Mouse (Mus musculus) lung, adult 2 months (tissue): Measurements from ENCODE around the gene Arhgef28.

Source experiments
- CTCF ChIP-seq: fragments of 200-500 bp; IDR thresholded peaks from 2 replicates; pipeline ENCODE4 v1.5.1; 2011; ENCODE audit warnings: mild to moderate bottlenecking, low read length, control low read depth; ENCODE audit not compliant: insufficient read depth
- POLR2A ChIP-seq: fragments of 200-500 bp; IDR thresholded peaks from 2 replicates; pipeline ENCODE4 v1.6.1; 2011; ENCODE audit warnings: low read depth, mild to moderate bottlenecking, control low read depth, low read length, borderline replicate concordance; ENCODE audit errors: extremely low read depth

DNA sequence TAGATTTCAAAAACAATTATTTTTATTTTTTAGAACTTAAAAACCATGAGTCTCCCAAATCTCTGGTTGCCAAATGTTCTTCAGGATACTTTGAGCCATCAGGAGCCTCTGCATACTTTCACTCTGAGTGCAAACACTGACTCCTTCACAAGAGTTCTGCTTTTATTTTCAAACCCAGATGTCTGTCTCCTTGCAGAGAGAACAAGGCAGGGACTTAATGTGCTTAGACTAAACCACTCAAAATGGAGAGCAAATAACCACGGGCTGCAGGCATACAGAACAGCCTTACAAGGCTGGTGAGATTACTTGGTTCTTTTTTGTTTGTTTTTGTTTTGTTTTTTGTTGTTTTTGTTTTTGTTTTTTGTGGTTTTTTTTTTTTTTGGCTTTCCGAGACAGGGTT lies 98.6 kb downstream of the Arhgef28 start:
- TF ChIP-seq CTCF (no peak), POLR2A (no peak)
